Mouse (Mus musculus) heart, embryonic 14.5 days (tissue): Measurements from ENCODE around the gene Setdb2. TPM values are rescaled to one million over a fixed set of nuclear protein-coding genes. Genes with fewer than 3 reads are reported as not detected.

Experiments
- ATAC-seq: fragments of 200-750 bp; cut with Nextera tagmentation; 2 replicates; pipeline ENCODE4 v1.8.0; 2017; ENCODE audit warnings: low read depth, moderate TSS enrichment; ENCODE audit not compliant: insufficient number of reproducible peaks, insufficient read depth, low FRiP score
- H3K27ac ChIP-seq, 2 experiments: fragments of 200-500 bp in 1 of 2; fragments of 300-500 bp in 1 of 2; sonication (generic) in 1 of 2; replicated peaks in 1 of 2; 2 replicates each; pipeline ENCODE4 v1.5.1; 2012 to 2014; ENCODE audit warnings: low read depth in 2 of 2, low read length in 2 of 2, control low read depth in 1 of 2, mild to moderate bottlenecking in 1 of 2, mixed read lengths in 1 of 2; ENCODE audit not compliant: control insufficient read depth in 1 of 2, insufficient read depth in 1 of 2
- H3K27me3 ChIP-seq: fragments of 300-500 bp; sonication (generic); 2 replicates; pipeline ENCODE4 v1.6.1; 2014; ENCODE audit warnings: mild to moderate bottlenecking, low read length, control low read depth; ENCODE audit not compliant: control insufficient read depth, insufficient read depth
- H3K36me3 ChIP-seq: fragments of 300-500 bp; sonication (generic); 2 replicates; pipeline ENCODE4 v1.6.1; 2014; ENCODE audit warnings: mild to moderate bottlenecking, control low read depth, low read length, mixed read lengths; ENCODE audit not compliant: control insufficient read depth, insufficient read depth
- H3K4me1 ChIP-seq, 2 experiments: fragments of 200-500 bp in 1 of 2; fragments of 300-500 bp in 1 of 2; sonication (generic) in 1 of 2; 2 replicates each; pipeline ENCODE4 v1.6.1; 2012 to 2014; ENCODE audit warnings: low read length in 2 of 2, control low read depth in 1 of 2, mixed read lengths in 1 of 2; ENCODE audit not compliant: control insufficient read depth in 2 of 2, insufficient read depth in 2 of 2
- H3K4me2 ChIP-seq: fragments of 300-500 bp; sonication (generic); 2 replicates; pipeline ENCODE4 v1.6.1; 2014; ENCODE audit warnings: mild to moderate bottlenecking, low read length
- H3K4me3 ChIP-seq, 2 experiments: fragments of 200-500 bp in 1 of 2; fragments of 300-500 bp in 1 of 2; sonication (generic) in 1 of 2; 2 replicates each; pipeline ENCODE4 v1.5.1; 2012 to 2014; ENCODE audit warnings: low read length in 2 of 2, mild to moderate bottlenecking in 2 of 2, control low read depth in 1 of 2, low read depth in 1 of 2, moderate library complexity in 1 of 2; ENCODE audit not compliant: control insufficient read depth in 1 of 2, insufficient read depth in 1 of 2
- H3K9ac ChIP-seq: fragments of 300-500 bp; sonication (generic); 2 replicates; pipeline ENCODE4 v1.6.1; 2014; ENCODE audit warnings: mild to moderate bottlenecking, low read length
- H3K9me3 ChIP-seq: fragments of 300-500 bp; sonication (generic); 2 replicates; pipeline ENCODE4 v1.6.1; 2016; ENCODE audit warnings: low read length, control low read depth; ENCODE audit not compliant: control insufficient read depth
- WGBS: fragments of 180-500 bp; shearing (Covaris S2); extraction: QIAGEN DNeasy Blood & Tissue Kit; methylation state at CpG from one replicate; pipeline ENCODE4 v1.1.7; 2014; 5-methylcytosine and 5-hydroxymethylcytosine counted together
- polyA plus RNA-seq: library from polyadenylated mRNA; unstranded; fragments of >200 nt; fragmentation: Nextera tagmentation; extraction: Ambion mirVana; gene quantifications from 2 replicates; pipeline ENCODE4 v1.2.1, GENCODE M21; 2014

Setdb2 gene
- polyA plus RNA-seq, 1 experiment from 2014 or later = 8.3 TPM

DNA sequence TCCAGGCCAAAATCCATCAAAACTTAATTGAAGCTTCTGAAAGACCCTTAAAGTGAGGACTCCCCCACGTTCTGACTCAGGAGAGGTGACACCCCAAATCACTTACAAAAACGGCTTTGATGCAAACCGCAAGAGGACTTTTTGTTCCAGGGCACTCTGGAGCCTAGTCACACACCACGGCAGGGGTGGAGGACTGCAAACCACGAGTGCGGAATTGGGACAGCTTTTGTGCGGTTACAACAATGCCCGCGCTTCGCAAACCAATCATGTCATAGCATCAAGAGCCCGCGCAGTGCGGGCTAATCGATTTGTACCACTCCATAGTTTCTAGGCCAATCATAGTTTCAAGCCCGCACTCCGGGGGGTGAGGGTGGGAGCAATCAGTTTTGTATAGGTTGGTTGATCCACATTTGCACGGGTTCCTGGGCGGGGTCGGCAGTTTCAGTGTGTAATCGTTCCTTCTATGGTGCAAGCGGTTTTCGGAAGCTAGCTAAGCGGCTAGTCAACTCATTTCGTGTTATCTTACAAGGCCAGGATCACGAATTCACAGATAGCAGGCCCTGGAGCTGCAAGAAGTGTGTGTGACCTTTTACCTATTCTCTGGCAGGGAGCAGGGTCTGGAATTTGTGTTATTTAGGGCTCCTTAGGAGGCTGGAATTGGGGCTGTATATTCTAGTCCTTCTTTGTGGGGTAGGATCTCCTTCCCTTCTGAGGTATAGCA, 70.2 kb downstream of the Setdb2 start:
- 86% methylated on average over 25 of the region's 25 CpGs for WGBS
- H3K27ac ChIP-seq = no peak overlapping the region
- 0 out of 2 replicates have a peak, but pooled peaks cover 8% of the 10 kb centered on the region for H3K9me3 ChIP-seq
- H3K4me1 ChIP-seq = peaks cover 3 to 8% of the 10 kb centered on the region in 2 experiments
- H3K27me3 ChIP-seq = no peaks in the 10 kb centered on the region
- H3K9ac ChIP-seq = no peak overlapping the region
- H3K4me2 ChIP-seq = no peak overlapping the region
- no peak for ATAC-seq
- H3K36me3 ChIP-seq = no peaks in the 10 kb centered on the region
- no peak overlapping the region for H3K4me3 ChIP-seq

DNA sequence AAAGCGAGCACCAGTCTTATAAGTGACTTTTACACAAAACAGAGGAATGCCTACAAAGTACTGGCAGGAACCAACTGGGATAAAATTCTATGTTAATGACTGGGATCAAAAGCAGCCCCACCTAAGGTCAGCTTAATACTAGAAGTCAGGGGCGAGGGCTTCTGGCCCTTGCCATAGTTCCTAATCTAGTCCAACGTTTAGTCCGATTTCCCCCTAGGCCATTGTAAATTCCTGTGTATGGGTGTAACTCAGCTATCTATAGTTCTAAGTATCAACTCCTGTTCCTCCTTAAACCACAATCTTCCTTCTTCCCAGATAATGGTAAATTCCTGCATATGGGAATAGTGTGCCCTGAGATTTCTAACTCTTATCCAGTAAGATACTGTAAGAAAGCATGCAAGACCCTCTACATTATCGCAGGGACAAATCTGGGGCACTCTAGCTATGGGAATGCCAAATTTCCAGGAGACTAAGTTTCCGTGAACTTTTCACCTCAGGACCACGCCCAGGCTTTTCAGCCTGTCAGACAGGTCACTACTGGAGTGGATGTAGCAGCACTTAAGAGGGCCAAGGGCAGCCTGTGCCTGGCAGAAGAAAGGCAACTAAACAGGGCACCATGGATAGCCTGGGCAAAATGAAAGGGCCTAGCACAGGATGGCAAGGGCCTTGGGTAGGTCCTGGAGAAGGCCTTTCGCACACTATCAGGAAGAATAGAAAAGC, 74.1 kb downstream of the Setdb2 start:
- Histone ChIP-seq H3K9me3 (0 out of 2 replicates have a peak, but pooled peaks cover 8% of the 10 kb centered on the region), H3K36me3 (no peaks in the 10 kb centered on the region), H3K4me1 (peaks cover 6 to 14% of the 10 kb centered on the region in 2 experiments), H3K27me3 (no peaks in the 10 kb centered on the region), H3K4me3 (no peak overlapping the region), H3K9ac (no peak overlapping the region), H3K4me2 (no peak overlapping the region), H3K27ac (no peak overlapping the region)
- 43% methylated on average over 8 of the region's 8 CpGs for WGBS
- ATAC-seq = no peak

DNA sequence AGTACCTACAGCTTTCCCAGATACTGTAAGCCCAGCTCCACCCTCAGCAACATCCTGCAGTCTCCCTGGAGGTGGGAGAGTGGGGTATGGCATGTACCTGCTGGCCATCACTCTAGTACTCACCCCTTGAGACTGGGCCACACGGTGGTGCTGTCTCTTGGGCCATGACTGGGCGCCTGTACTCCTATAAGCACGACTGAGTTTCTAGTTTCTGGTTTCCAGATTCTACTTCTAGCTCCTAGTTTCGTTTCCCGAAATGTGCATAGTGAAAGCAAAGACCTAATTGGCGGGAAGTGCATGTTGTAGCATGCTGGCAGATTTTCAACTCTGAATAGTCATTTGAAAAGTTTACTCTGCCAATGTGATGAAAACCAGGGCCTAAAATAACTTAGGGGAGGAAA, 75.4 kb downstream of the Setdb2 start, which contains the start of gene Phf11d:
TSS of gene Phf11d (minus strand) at position 227 of the 401 bp plus-strand sequence.
- H3K9me3 ChIP-seq = no peaks in the 10 kb centered on the region
- 55% methylated on average over 6 of the region's 6 CpGs for WGBS
- H3K27me3 ChIP-seq = no peaks in the 10 kb centered on the region
- H3K4me1 ChIP-seq = peaks cover 6 to 14% of the 10 kb centered on the region in 2 experiments
- peak within 1 kb of the TSS in 1 of 2 experiments; percentile 36; a peak in 2 of 4 replicates for H3K27ac ChIP-seq
- peak within 1 kb of the TSS; percentile 36 for H3K4me2 ChIP-seq
- H3K9ac ChIP-seq = no peak within 1 kb of the TSS
- no peaks in the 10 kb centered on the region for H3K36me3 ChIP-seq
- H3K4me3 ChIP-seq = 0 out of 4 replicates have a peak within 1 kb of the TSS, but pooled peaks of 1 of the 2 experiments have one; percentile 19
- ATAC-seq = no peak

Other genes with a start within 250 kb of the Setdb2 start
- 20.0 and 22.9 TPM in 2 replicates for gene Rcbtb1, start 239.7 kb downstream of the Setdb2 start, polyA plus RNA-seq
- not detected in 2 replicates for gene Gm6904, start 180.7 kb downstream of the Setdb2 start, polyA plus RNA-seq
- gene Phf11a, start 143.4 kb downstream of the Setdb2 start, polyA plus RNA-seq = 0.16 and 0.30 TPM in 2 replicates
- gene Phf11b, start 99.5 kb downstream of the Setdb2 start, polyA plus RNA-seq = 1.2 and 1.4 TPM in 2 replicates
- 1.7 and 2.9 TPM in 2 replicates for gene Phf11d, start 75.4 kb downstream of the Setdb2 start, polyA plus RNA-seq
- 0.34 and 0.54 TPM in 2 replicates for gene Phf11c, start 45.5 kb downstream of the Setdb2 start, polyA plus RNA-seq
- gene Cab39l, start 88 bp upstream of the Setdb2 start, polyA plus RNA-seq = 25.2 and 26.5 TPM in 2 replicates
- gene Cdadc1, start 157.1 kb upstream of the Setdb2 start, polyA plus RNA-seq = 32.1 and 36.9 TPM in 2 replicates
- 11.5 and 14.8 TPM in 2 replicates for gene Shisa2, start 184.4 kb upstream of the Setdb2 start, polyA plus RNA-seq